Mouse (Mus musculus): ENCODE measurements around the gene Pstpip1. TPM values are rescaled to one million over a fixed set of nuclear protein-coding genes. Genes with fewer than 3 reads are reported as not detected.
A peak's percentile ranks its signal among the peaks of the same experiment; 100 is the strongest.

Gene Pstpip1
- 1 to 10 TPM; 2.3 to 2.8 TPM for total RNA-seq (2021)
- long read RNA-seq, experiment 1, partial matches to known transcripts, result 3 of 7 reads
- long read RNA-seq, experiment 1, other reads (novel, unspliced or antisense), result 2 of 7 reads
- long read RNA-seq, experiment 2, partial matches to known transcripts, result 3 of 4 reads
- long read RNA-seq, experiment 2, other reads (novel, unspliced or antisense), result 0 of 4 reads

GRCm38 (mm10) chr9:56089778-56090520, at the start of gene Pstpip1:
Pstpip1 (plus strand) TSS chr9:56089962.
- DNase-seq (ENCODE audit: low spot score in 2 of 2), result peak; percentile 48 to 59

GRCm38 (mm10) chr9:56041372-56042180, 48.2 kb upstream of the Pstpip1 start, which contains the start of gene Rcn2:
Rcn2 (plus strand) TSS chr9:56041845.
- DNase-seq (ENCODE audit: low spot score in 2 of 2), result peak; percentile 91 to 92

GRCm38 (mm10) chr9:56042181-56042621, 47.6 kb upstream of the Pstpip1 start:
- DNase-seq (ENCODE audit: low spot score in 2 of 2), result no peak

GRCm38 (mm10) chr9:56053796-56054195, 36.0 kb upstream of the Pstpip1 start:
- no peak for DNase-seq (ENCODE audit: low spot score in 2 of 2)

GRCm38 (mm10) chr9:56056147-56056546, 33.6 kb upstream of the Pstpip1 start:
- DNase-seq (ENCODE audit: low spot score in 2 of 2), result no peak

GRCm38 (mm10) chr9:56062336-56062735, 27.4 kb upstream of the Pstpip1 start:
- DNase-seq (ENCODE audit: low spot score in 2 of 2), result no peak

GRCm38 (mm10) chr9:56065011-56065410, 24.8 kb upstream of the Pstpip1 start:
- no peak for DNase-seq (ENCODE audit: low spot score in 2 of 2)

- DNase-seq (ENCODE audit: low spot score in 2 of 2), result no peak
These were observed 21.8 kb upstream of the Pstpip1 start for GRCm38 (mm10) chr9:56067964-56068363.

- DNase-seq (ENCODE audit: low spot score in 2 of 2), result no peak
These were observed 21.1 kb upstream of the Pstpip1 start for GRCm38 (mm10) chr9:56068630-56069029.

GRCm38 (mm10) chr9:56072861-56073260, 16.9 kb upstream of the Pstpip1 start:
- DNase-seq (ENCODE audit: low spot score in 2 of 2), result no peak

- DNase-seq (ENCODE audit: low spot score in 2 of 2), result no peak
These were observed 14.9 kb upstream of the Pstpip1 start for GRCm38 (mm10) chr9:56074863-56075262.

- DNase-seq (ENCODE audit: low spot score in 2 of 2), result peak; percentile 24 to 36
These were observed 14.5 kb upstream of the Pstpip1 start for GRCm38 (mm10) chr9:56075264-56075663.

- no peak for DNase-seq (ENCODE audit: low spot score in 2 of 2)
These were observed 13.7 kb upstream of the Pstpip1 start for GRCm38 (mm10) chr9:56075901-56076620.

GRCm38 (mm10) chr9:56079587-56079986, 10.2 kb upstream of the Pstpip1 start:
- no peak for DNase-seq (ENCODE audit: low spot score in 2 of 2)

GRCm38 (mm10) chr9:56086524-56086923, 3.2 kb upstream of the Pstpip1 start:
- no peak for DNase-seq (ENCODE audit: low spot score in 2 of 2)

- no peak for DNase-seq (ENCODE audit: low spot score in 2 of 2)
These were observed 924 bp downstream of the Pstpip1 start for GRCm38 (mm10) chr9:56090546-56091225.

GRCm38 (mm10) chr9:56092102-56092501, 2.3 kb downstream of the Pstpip1 start:
- DNase-seq (ENCODE audit: low spot score in 2 of 2), result no peak

GRCm38 (mm10) chr9:56097584-56098298, 8.0 kb downstream of the Pstpip1 start:
- DNase-seq (ENCODE audit: low spot score in 2 of 2), result no peak

- no peak for DNase-seq (ENCODE audit: low spot score in 2 of 2)
These were observed 10.3 kb downstream of the Pstpip1 start for GRCm38 (mm10) chr9:56100041-56100522.

- DNase-seq (ENCODE audit: low spot score in 2 of 2), result no peak
These were observed 11.3 kb downstream of the Pstpip1 start for GRCm38 (mm10) chr9:56101022-56101421.
